Mouse (Mus musculus) hindbrain, embryonic 14.5 days (tissue): ENCODE data around the gene Snx9. TPM values are rescaled to one million over a fixed set of nuclear protein-coding genes. Genes with fewer than 3 reads are reported as not detected.

Experiments used
- ATAC-seq: fragments of 200-750 bp; cut with Nextera tagmentation; 2 replicates; pipeline ENCODE4 v1.8.0; 2017; ENCODE audit warnings: moderate number of reproducible peaks, mild to moderate bottlenecking, moderate TSS enrichment, moderate library complexity; ENCODE audit not compliant: low FRiP score
- DNase-seq: peaks from one replicate; pipeline ENCODE4 v3.0.0-alpha.2; 2015; ENCODE audit warnings: low spot score
- H3K27ac ChIP-seq: fragments of 300-500 bp; sonication (generic); 2 replicates; pipeline ENCODE4 v1.5.1; 2014; ENCODE audit warnings: mild to moderate bottlenecking, moderate library complexity
- H3K27me3 ChIP-seq: fragments of 300-500 bp; sonication (generic); 2 replicates; pipeline ENCODE4 v1.6.1; 2014; ENCODE audit warnings: mild to moderate bottlenecking, low read length, mixed read lengths; ENCODE audit not compliant: control insufficient read depth, insufficient read depth
- H3K36me3 ChIP-seq: fragments of 300-500 bp; sonication (generic); replicated peaks from 2 replicates; pipeline ENCODE4 v1.6.1; 2014; ENCODE audit not compliant: control insufficient read depth, insufficient read depth
- H3K4me1 ChIP-seq: fragments of 300-500 bp; sonication (generic); replicated peaks from 2 replicates; pipeline ENCODE4 v1.6.1; 2014; ENCODE audit warnings: antibody characterized with exemption, low read length, mixed read lengths; ENCODE audit not compliant: control insufficient read depth, insufficient read depth
- H3K4me2 ChIP-seq: fragments of 300-500 bp; sonication (generic); replicated peaks from 2 replicates; pipeline ENCODE4 v1.6.1; 2014; ENCODE audit warnings: mild to moderate bottlenecking, moderate library complexity
- H3K4me3 ChIP-seq: fragments of 300-500 bp; sonication (generic); replicated peaks from 2 replicates; pipeline ENCODE4 v1.5.1; 2014; ENCODE audit warnings: mild to moderate bottlenecking, low read length
- H3K9ac ChIP-seq: fragments of 300-500 bp; sonication (generic); 2 replicates; pipeline ENCODE4 v1.6.1; 2014
- H3K9me3 ChIP-seq: fragments of 300-500 bp; sonication (generic); 2 replicates; pipeline ENCODE4 v1.6.1; 2016; ENCODE audit warnings: low read length; ENCODE audit not compliant: control insufficient read depth
- WGBS: fragments of 180-500 bp; shearing (Covaris S2); extraction: QIAGEN DNeasy Blood & Tissue Kit; methylation state at CpG from one replicate; pipeline ENCODE4 v1.1.7; 2014; 5-methylcytosine and 5-hydroxymethylcytosine counted together
- polyA plus RNA-seq: library from polyadenylated mRNA; unstranded; fragments of >200 nt; fragmentation: Nextera tagmentation; extraction: Ambion mirVana; gene quantifications from 2 replicates; pipeline ENCODE4 v1.2.1, GENCODE M21; 2014

Snx9 gene
- polyA plus RNA-seq, 1 experiment from 2014 or later = 10.8 TPM

GRCm38 (mm10) chr17:5839549-5840240, 1.4 kb upstream of the Snx9 start:
- H3K36me3 ChIP-seq = no peaks in the 10 kb centered on the region
- no peaks in the 10 kb centered on the region for H3K9me3 ChIP-seq
- no peak overlapping the region for H3K27ac ChIP-seq
- H3K4me2 ChIP-seq = no peak overlapping the region
- 76% methylated on average over 5 of the region's 5 CpGs for WGBS
- H3K4me1 ChIP-seq = peaks cover 8% of the 10 kb centered on the region
- no peak overlapping the region for H3K4me3 ChIP-seq
- H3K9ac ChIP-seq = no peak overlapping the region; the same call in 1 of the 2 replicates
- DNase-seq (no peak), ATAC-seq (no peak)
- H3K27me3 ChIP-seq = no peaks in the 10 kb centered on the region

- H3K36me3 ChIP-seq = no peaks in the 10 kb centered on the region
- no peaks in the 10 kb centered on the region for H3K27me3 ChIP-seq
- H3K4me3 ChIP-seq = peak overlapping the region; percentile 87
- H3K4me1 ChIP-seq = peaks cover 8% of the 10 kb centered on the region
- peak; percentile 46 for ATAC-seq
- WGBS = 6% methylated on average over 32 of the region's 32 CpGs
- peak overlapping the region; percentile 82 for H3K4me2 ChIP-seq
- DNase-seq = no peak
- peak overlapping the region; percentile 91 for H3K9ac ChIP-seq
- no peaks in the 10 kb centered on the region for H3K9me3 ChIP-seq
- peak overlapping the region; percentile 92 for H3K27ac ChIP-seq
Observed at GRCm38 (mm10) chr17:5840550-5841127, 490 bp upstream of the Snx9 start.

GRCm38 (mm10) chr17:5841943-5842273, 779 bp downstream of the Snx9 start:
- Histone ChIP-seq H3K9ac (peak overlapping the region; percentile 91), H3K27me3 (no peaks in the 10 kb centered on the region), H3K4me3 (peak overlapping the region; percentile 87), H3K4me2 (peak overlapping the region; percentile 82), H3K27ac (peak overlapping the region; percentile 92), H3K36me3 (no peaks in the 10 kb centered on the region), H3K9me3 (no peaks in the 10 kb centered on the region), H3K4me1 (peaks cover 8% of the 10 kb centered on the region)
- ATAC-seq (no peak), DNase-seq (no peak)
- WGBS = under 1% methylated on average over 7 of the region's 7 CpGs

- ATAC-seq (no peak), DNase-seq (no peak)
- Histone ChIP-seq H3K4me3 (no peak overlapping the region), H3K27ac (no peak overlapping the region), H3K27me3 (no peaks in the 10 kb centered on the region), H3K4me2 (peak overlapping the region; percentile 82; the same call in 1 of the 2 replicates), H3K36me3 (no peaks in the 10 kb centered on the region), H3K9me3 (no peaks in the 10 kb centered on the region), H3K4me1 (peaks cover 8% of the 10 kb centered on the region), H3K9ac (no peak overlapping the region)
- WGBS = 82% methylated on average over 9 of the region's 9 CpGs
Observed at GRCm38 (mm10) chr17:5842988-5843640, 2.0 kb downstream of the Snx9 start.

- DNase-seq (no peak), ATAC-seq (no peak)
- Histone ChIP-seq H3K27ac (no peak overlapping the region), H3K4me2 (no peak overlapping the region), H3K4me3 (no peak overlapping the region), H3K4me1 (peaks cover 8% of the 10 kb centered on the region), H3K36me3 (no peaks in the 10 kb centered on the region), H3K27me3 (no peaks in the 10 kb centered on the region), H3K9me3 (no peaks in the 10 kb centered on the region), H3K9ac (no peak overlapping the region)
- WGBS = 95% methylated on average over 7 of the region's 7 CpGs
Observed at GRCm38 (mm10) chr17:5843641-5843990, 2.5 kb downstream of the Snx9 start.

- Histone ChIP-seq H3K36me3 (no peaks in the 10 kb centered on the region), H3K9me3 (no peaks in the 10 kb centered on the region), H3K27me3 (no peaks in the 10 kb centered on the region), H3K4me2 (no peak overlapping the region), H3K9ac (no peak overlapping the region), H3K4me3 (no peak overlapping the region), H3K27ac (no peak overlapping the region), H3K4me1 (peaks cover 5% of the 10 kb centered on the region)
- DNase-seq = no peak
- no peak for ATAC-seq
- 77% methylated on average over 4 of the region's 4 CpGs for WGBS
Observed at GRCm38 (mm10) chr17:5845376-5845775, 4.2 kb downstream of the Snx9 start.

- Histone ChIP-seq H3K27ac (no peak overlapping the region), H3K4me2 (no peak overlapping the region), H3K4me3 (no peak overlapping the region), H3K27me3 (no peaks in the 10 kb centered on the region), H3K9me3 (no peaks in the 10 kb centered on the region), H3K9ac (no peak overlapping the region), H3K4me1 (peaks cover 5% of the 10 kb centered on the region), H3K36me3 (no peaks in the 10 kb centered on the region)
- WGBS = 35% methylated on average over 8 of the region's 8 CpGs
- ATAC-seq (no peak), DNase-seq (no peak)
Observed at GRCm38 (mm10) chr17:5846101-5846500, 5.0 kb downstream of the Snx9 start.

- H3K4me1 ChIP-seq = no peaks in the 10 kb centered on the region
- DNase-seq (no peak), ATAC-seq (no peak)
- peak overlapping the region; percentile 48 for H3K4me2 ChIP-seq
- H3K9ac ChIP-seq = no peak overlapping the region
- no peaks in the 10 kb centered on the region for H3K9me3 ChIP-seq
- H3K27ac ChIP-seq = no peak overlapping the region
- 69% methylated on average over 10 of the region's 10 CpGs for WGBS
- no peak overlapping the region for H3K4me3 ChIP-seq
- no peaks in the 10 kb centered on the region for H3K36me3 ChIP-seq
- H3K27me3 ChIP-seq = no peaks in the 10 kb centered on the region
Observed at GRCm38 (mm10) chr17:5848706-5849415, 7.7 kb downstream of the Snx9 start.

GRCm38 (mm10) chr17:5849421-5849910, 8.3 kb downstream of the Snx9 start:
- H3K27me3 ChIP-seq = no peaks in the 10 kb centered on the region
- DNase-seq (peak; percentile 64), ATAC-seq (peak; percentile 21; the same call in 1 of the 2 replicates)
- H3K36me3 ChIP-seq = no peaks in the 10 kb centered on the region
- H3K27ac ChIP-seq = no peak overlapping the region
- WGBS = 12% methylated on average over 18 of the region's 18 CpGs
- peak overlapping the region; percentile 22 for H3K9ac ChIP-seq
- H3K4me1 ChIP-seq = no peaks in the 10 kb centered on the region
- H3K4me3 ChIP-seq = no peak overlapping the region
- no peaks in the 10 kb centered on the region for H3K9me3 ChIP-seq
- peak overlapping the region; percentile 48 for H3K4me2 ChIP-seq
